Mouse (Mus musculus): ENCODE results near the gene Kpna6.

DNA sequence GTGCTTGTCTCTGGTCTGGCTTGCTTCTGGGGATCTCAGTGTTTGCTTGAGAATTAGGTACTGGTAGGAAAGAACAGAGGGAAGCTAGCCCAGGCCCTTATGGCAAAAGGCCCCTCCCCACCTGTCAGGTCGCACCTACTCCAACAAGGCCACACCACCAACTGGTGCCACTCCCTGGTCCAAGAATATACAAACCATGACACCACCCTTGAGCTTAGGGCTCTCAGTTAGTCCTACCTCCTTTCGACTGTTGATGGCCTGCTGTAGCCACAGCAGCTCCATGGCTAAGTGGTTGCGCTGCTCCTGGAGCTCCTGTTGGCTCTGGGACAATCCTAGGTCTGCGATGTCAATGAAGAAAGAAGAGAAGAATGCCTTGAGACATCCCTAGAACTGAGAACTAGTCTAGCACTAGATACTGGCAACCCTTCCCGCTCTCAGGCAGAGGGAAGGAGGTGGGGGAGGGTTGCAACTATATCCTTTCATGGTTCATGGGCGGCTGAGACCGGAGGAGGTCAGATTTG, 55.4 kb downstream of the Kpna6 start:
- TF ChIP-seq CTCF (IDR thresholded peaks at IDR 0.05; ENCODE audit: borderline replicate concordance, insufficient read depth, low read depth, low read length), result no peak
- TF ChIP-seq POLR2A (IDR thresholded peaks at IDR 0.05; ENCODE audit: borderline replicate concordance, insufficient read depth, low read length), result no peak

Measured in cerebellum, adult 2 months (tissue).